Mouse (Mus musculus) hindbrain, embryonic 15.5 days (tissue): ENCODE data around the gene Fgfr2. TPM values are rescaled to one million over a fixed set of nuclear protein-coding genes. Genes with fewer than 3 reads are reported as not detected.

Experiments
- ATAC-seq: fragments of 200-750 bp; cut with Nextera tagmentation; 2 replicates; pipeline ENCODE4 v1.8.0; 2017; ENCODE audit warnings: low read depth, moderate number of reproducible peaks, moderate TSS enrichment; ENCODE audit not compliant: low FRiP score
- H3K27ac ChIP-seq: fragments of 300-500 bp; sonication (generic); replicated peaks from 2 replicates; pipeline ENCODE4 v1.5.1; 2015; ENCODE audit warnings: mild to moderate bottlenecking, inconsistent platforms
- H3K27me3 ChIP-seq: fragments of 300-500 bp; sonication (generic); 2 replicates; pipeline ENCODE4 v1.6.1; 2015; ENCODE audit warnings: control low read depth, inconsistent platforms
- H3K36me3 ChIP-seq: fragments of 300-500 bp; sonication (generic); 2 replicates; pipeline ENCODE4 v1.6.1; 2015; ENCODE audit warnings: control low read depth, inconsistent platforms
- H3K4me1 ChIP-seq: fragments of 300-500 bp; sonication (generic); replicated peaks from 2 replicates; pipeline ENCODE4 v1.6.1; 2015; ENCODE audit warnings: control low read depth, inconsistent platforms
- H3K4me2 ChIP-seq: fragments of 300-500 bp; sonication (generic); 2 replicates; pipeline ENCODE4 v1.6.1; 2015; ENCODE audit warnings: moderate library complexity, mild to moderate bottlenecking, inconsistent platforms
- H3K4me3 ChIP-seq: fragments of 300-500 bp; sonication (generic); 2 replicates; pipeline ENCODE4 v1.5.1; 2015; ENCODE audit warnings: mild to moderate bottlenecking, inconsistent platforms
- H3K9ac ChIP-seq: fragments of 300-500 bp; sonication (generic); 2 replicates; pipeline ENCODE4 v1.6.1; 2015; ENCODE audit warnings: inconsistent platforms
- H3K9me3 ChIP-seq: fragments of 300-500 bp; sonication (generic); 2 replicates; pipeline ENCODE4 v1.6.1; 2016; ENCODE audit warnings: control low read depth, inconsistent platforms
- WGBS: fragments of 180-500 bp; shearing (Covaris S2); methylation state at CpG from one replicate; pipeline ENCODE4 v1.1.7; 2015; 5-methylcytosine and 5-hydroxymethylcytosine counted together
- polyA plus RNA-seq: library from polyadenylated mRNA; unstranded; fragments of >200 nt; fragmentation: Nextera tagmentation; extraction: Ambion mirVana; gene quantifications from 2 replicates; pipeline ENCODE4 v1.2.1, GENCODE M21; 2015

Gene Fgfr2
- polyA plus RNA-seq, 1 experiment from 2014 or later, result 28.5 TPM

- H3K4me3 ChIP-seq, result 0 out of 2 replicates have a peak overlapping the region, but pooled peaks have one; percentile 2
Measured at GRCm38 (mm10) chr7:130696347-130697234, 2426.6 kb downstream of the Fgfr2 start.

GRCm38 (mm10) chr7:130695669-130696338 lies 2427.3 kb downstream of the Fgfr2 start:
- Histone ChIP-seq H3K4me3 (no peak overlapping the region; the same call in 1 of the 2 replicates), H3K9ac (0 out of 2 replicates have a peak overlapping the region, but pooled peaks have one; percentile 4), H3K36me3 (no peaks in the 10 kb centered on the region), H3K27me3 (no peaks in the 10 kb centered on the region), H3K4me2 (peak overlapping the region; percentile 81), H3K9me3 (no peaks in the 10 kb centered on the region), H3K4me1 (peaks cover 55% of the 10 kb centered on the region), H3K27ac (no peak overlapping the region)
- ATAC-seq, result no peak
- 64% methylated on average over 13 of the region's 13 CpGs for WGBS

More at GRCm38 (mm10) chr7:130696347-130697234, 2426.6 kb downstream of the Fgfr2 start:
- Histone ChIP-seq H3K27ac (no peak overlapping the region; the same call in 1 of the 2 replicates), H3K36me3 (no peaks in the 10 kb centered on the region), H3K4me1 (peaks cover 54% of the 10 kb centered on the region), H3K9me3 (no peaks in the 10 kb centered on the region), H3K27me3 (no peaks in the 10 kb centered on the region), H3K4me2 (peak overlapping the region; percentile 81), H3K9ac (peak overlapping the region; percentile 21; the same call in 1 of the 2 replicates)
- 58% methylated on average over 16 of the region's 16 CpGs for WGBS
- no peak for ATAC-seq

GRCm38 (mm10) chr7:130693800-130694193 lies 2429.4 kb downstream of the Fgfr2 start:
- Histone ChIP-seq H3K9ac (peak overlapping the region; percentile 99), H3K27me3 (no peaks in the 10 kb centered on the region), H3K4me1 (peaks cover 51% of the 10 kb centered on the region), H3K36me3 (no peaks in the 10 kb centered on the region), H3K27ac (peak overlapping the region; percentile 99), H3K9me3 (no peaks in the 10 kb centered on the region), H3K4me3 (peak overlapping the region; percentile 89), H3K4me2 (peak overlapping the region; percentile 81)
- WGBS, result 8% methylated on average over 11 of the region's 11 CpGs
- ATAC-seq, result peak; percentile 4; the same call in 1 of the 2 replicates

GRCm38 (mm10) chr7:130692943-130693799 lies 2430.0 kb downstream of the Fgfr2 start:
- Histone ChIP-seq H3K27ac (peak overlapping the region; percentile 99), H3K9me3 (no peaks in the 10 kb centered on the region), H3K4me3 (peak overlapping the region; percentile 89), H3K27me3 (no peaks in the 10 kb centered on the region), H3K9ac (peak overlapping the region; percentile 99), H3K4me2 (peak overlapping the region; percentile 81), H3K36me3 (no peaks in the 10 kb centered on the region), H3K4me1 (peaks cover 51% of the 10 kb centered on the region)
- 2% methylated on average over 19 of the region's 19 CpGs for WGBS
- peak; percentile 71 for ATAC-seq

GRCm38 (mm10) chr7:130692392-130692942 lies 2430.7 kb downstream of the Fgfr2 start:
- Histone ChIP-seq H3K27me3 (no peaks in the 10 kb centered on the region), H3K4me2 (peak overlapping the region; percentile 81), H3K27ac (peak overlapping the region; percentile 99), H3K36me3 (no peaks in the 10 kb centered on the region), H3K9me3 (no peaks in the 10 kb centered on the region), H3K4me3 (peak overlapping the region; percentile 89), H3K9ac (peak overlapping the region; percentile 99), H3K4me1 (peaks cover 45% of the 10 kb centered on the region)
- WGBS, result under 1% methylated on average over 39 of the region's 39 CpGs
- ATAC-seq, result peak; percentile 92

GRCm38 (mm10) chr7:130691931-130692330 lies 2431.2 kb downstream of the Fgfr2 start:
- Histone ChIP-seq H3K4me3 (peak overlapping the region; percentile 89), H3K9me3 (no peaks in the 10 kb centered on the region), H3K27ac (peak overlapping the region; percentile 99), H3K27me3 (no peaks in the 10 kb centered on the region), H3K36me3 (no peaks in the 10 kb centered on the region), H3K4me2 (peak overlapping the region; percentile 81), H3K4me1 (peaks cover 40% of the 10 kb centered on the region), H3K9ac (0 out of 2 replicates have a peak overlapping the region, but pooled peaks have one; percentile 34)
- no peak for ATAC-seq
- WGBS, result 44% methylated on average over 2 of the region's 2 CpGs

GRCm38 (mm10) chr7:130690869-130691268 lies 2432.3 kb downstream of the Fgfr2 start:
- WGBS, result 79% methylated on average over 6 of the region's 6 CpGs

GRCm38 (mm10) chr7:130688601-130689000 lies 2434.5 kb downstream of the Fgfr2 start:
- no peak for ATAC-seq
- no peaks in the 10 kb centered on the region for H3K36me3 ChIP-seq
- 82% methylated on average over 4 of the region's 4 CpGs for WGBS

More at GRCm38 (mm10) chr7:130690869-130691268, 2432.3 kb downstream of the Fgfr2 start:
- ATAC-seq, result no peak
- H3K4me2 ChIP-seq, result no peak overlapping the region
- H3K4me3 ChIP-seq, result no peak overlapping the region
- H3K27ac ChIP-seq, result no peak overlapping the region
- H3K9ac ChIP-seq, result no peak overlapping the region
- H3K36me3 ChIP-seq, result no peaks in the 10 kb centered on the region
- peaks cover 29% of the 10 kb centered on the region for H3K4me1 ChIP-seq
- H3K27me3 ChIP-seq, result no peaks in the 10 kb centered on the region
- H3K9me3 ChIP-seq, result no peaks in the 10 kb centered on the region

GRCm38 (mm10) chr7:130681798-130682197 lies 2441.4 kb downstream of the Fgfr2 start:
- no peaks in the 10 kb centered on the region for H3K36me3 ChIP-seq
- H3K4me3 ChIP-seq, result no peak overlapping the region
- whole genome bisulfite sequencing, result 66% methylated on average over 4 of the region's 4 CpGs
- H3K27me3 ChIP-seq, result no peaks in the 10 kb centered on the region
- H3K4me1 ChIP-seq, result peaks cover 10% of the 10 kb centered on the region
- no peaks in the 10 kb centered on the region for H3K9me3 ChIP-seq
- no peak overlapping the region for H3K4me2 ChIP-seq
- no peak overlapping the region for H3K27ac ChIP-seq
- no peak for ATAC-seq
- no peak overlapping the region for H3K9ac ChIP-seq

More at GRCm38 (mm10) chr7:130688601-130689000, 2434.5 kb downstream of the Fgfr2 start:
- peaks cover 7% of the 10 kb centered on the region for H3K4me1 ChIP-seq
- no peaks in the 10 kb centered on the region for H3K9me3 ChIP-seq
- H3K27ac ChIP-seq, result no peak overlapping the region
- H3K4me2 ChIP-seq, result no peak overlapping the region
- H3K4me3 ChIP-seq, result no peak overlapping the region
- no peak overlapping the region for H3K9ac ChIP-seq
- H3K27me3 ChIP-seq, result no peaks in the 10 kb centered on the region

GRCm38 (mm10) chr7:130678414-130678813 lies 2444.7 kb downstream of the Fgfr2 start:
- Histone ChIP-seq H3K36me3 (no peaks in the 10 kb centered on the region), H3K9me3 (no peaks in the 10 kb centered on the region), H3K4me1 (peaks cover 10% of the 10 kb centered on the region), H3K27ac (no peak overlapping the region), H3K27me3 (no peaks in the 10 kb centered on the region), H3K4me2 (no peak overlapping the region), H3K9ac (no peak overlapping the region), H3K4me3 (no peak overlapping the region)
- 84% methylated on average over 6 of the region's 6 CpGs for WGBS
- ATAC-seq, result no peak
